Mouse (Mus musculus) kidney, postnatal 36 days (tissue): ENCODE data around the gene Scd4.
"Not testable (repeated sequence)": the region's sequence is repeated elsewhere in the genome, so short reads cannot be mapped to it uniquely, and the experiment has no call there.

Source experiments
- DNase-seq, 2 experiments: peaks; one replicate each; pipeline ENCODE4 v3.0.0; 2021 to 2022; ENCODE audit warnings: mixed read lengths in 2 of 2

Gene Scd4

GRCm38 (mm10) chr19:44318545-44318944 is 14.3 kb upstream of the Scd4 start:
- DNase-seq, result no peak

GRCm38 (mm10) chr19:44320316-44320715 is 12.6 kb upstream of the Scd4 start:
- no peak for DNase-seq

- DNase-seq, result peak in 1 of 2 experiments; percentile 19
Measured at GRCm38 (mm10) chr19:44321201-44321600, 11.7 kb upstream of the Scd4 start.

GRCm38 (mm10) chr19:44321631-44322030 is 11.3 kb upstream of the Scd4 start:
- no peak for DNase-seq

- DNase-seq, result peak in 1 of 2 experiments; percentile 26
Measured at GRCm38 (mm10) chr19:44329566-44329965, 3.3 kb upstream of the Scd4 start.

GRCm38 (mm10) chr19:44331128-44331527 is 1.8 kb upstream of the Scd4 start:
- not testable (repeated sequence) for DNase-seq

- no peak for DNase-seq
Measured at GRCm38 (mm10) chr19:44331911-44332310, 981 bp upstream of the Scd4 start.

- no peak for DNase-seq
Measured at GRCm38 (mm10) chr19:44332326-44332725, 566 bp upstream of the Scd4 start.

GRCm38 (mm10) chr19:44333991-44334390 is 1.1 kb downstream of the Scd4 start:
- no peak for DNase-seq

- DNase-seq, result no peak
Measured at GRCm38 (mm10) chr19:44335876-44336662, 3.2 kb downstream of the Scd4 start.

- no peak for DNase-seq
Measured at GRCm38 (mm10) chr19:44349689-44350088, 16.8 kb downstream of the Scd4 start.

GRCm38 (mm10) chr19:44351756-44352155 is 18.9 kb downstream of the Scd4 start:
- no peak for DNase-seq

GRCm38 (mm10) chr19:44358700-44359099 is 25.8 kb downstream of the Scd4 start:
- DNase-seq, result no peak

GRCm38 (mm10) chr19:44363529-44363928 is 30.6 kb downstream of the Scd4 start:
- peak; percentile 56 to 83 for DNase-seq

GRCm38 (mm10) chr19:44364029-44364428 is 31.1 kb downstream of the Scd4 start:
- no peak for DNase-seq

- DNase-seq, result no peak
Measured at GRCm38 (mm10) chr19:44365733-44366132, 32.8 kb downstream of the Scd4 start.

- peak in 1 of 2 experiments; percentile 16 for DNase-seq
Measured at GRCm38 (mm10) chr19:44367076-44367475, 34.2 kb downstream of the Scd4 start.

- peak in 1 of 2 experiments; percentile 17 for DNase-seq
Measured at GRCm38 (mm10) chr19:44369371-44369770, 36.5 kb downstream of the Scd4 start.

- no peak for DNase-seq
Measured at GRCm38 (mm10) chr19:44370231-44370630, 37.3 kb downstream of the Scd4 start.

- DNase-seq, result peak; percentile 86 to 90
Measured at GRCm38 (mm10) chr19:44372969-44373368, 40.1 kb downstream of the Scd4 start.

GRCm38 (mm10) chr19:44376511-44376951 is 43.6 kb downstream of the Scd4 start:
- DNase-seq, result no peak

- DNase-seq, result no peak
Measured at GRCm38 (mm10) chr19:44377629-44378375, 44.9 kb downstream of the Scd4 start.

- DNase-seq, result no peak
Measured at GRCm38 (mm10) chr19:44379090-44379489, 46.2 kb downstream of the Scd4 start.

GRCm38 (mm10) chr19:44380065-44380464 is 47.2 kb downstream of the Scd4 start:
- DNase-seq, result no peak
